Mouse (Mus musculus) midbrain, embryonic 10.5 days (tissue): ENCODE data around the gene Ctns. TPM values are rescaled to one million over a fixed set of nuclear protein-coding genes. Genes with fewer than 3 reads are reported as not detected.
A peak's percentile ranks its signal among the peaks of the same experiment; 100 is the strongest.

ENCODE experiments used
- DNase-seq: peaks from one replicate; pipeline ENCODE4 v3.0.0-alpha.2; 2017; ENCODE audit warnings: low spot score
- H3K27ac ChIP-seq: fragments of 300-500 bp; sonication (generic); replicated peaks from 2 replicates; pipeline ENCODE4 v1.5.1; 2016; ENCODE audit warnings: mild to moderate bottlenecking
- H3K27me3 ChIP-seq: fragments of 300-500 bp; sonication (generic); 2 replicates; pipeline ENCODE4 v1.6.1; 2016; ENCODE audit warnings: low read depth, mild to moderate bottlenecking; ENCODE audit not compliant: poor library complexity, severe bottlenecking
- H3K36me3 ChIP-seq: fragments of 300-500 bp; sonication (generic); 2 replicates; pipeline ENCODE4 v1.6.1; 2016; ENCODE audit warnings: mild to moderate bottlenecking, moderate library complexity
- H3K4me1 ChIP-seq: fragments of 300-500 bp; sonication (generic); 2 replicates; pipeline ENCODE4 v1.6.1; 2016
- H3K4me3 ChIP-seq: fragments of 300-500 bp; sonication (generic); 2 replicates; pipeline ENCODE4 v1.5.1; 2016; ENCODE audit warnings: mild to moderate bottlenecking, moderate library complexity
- H3K9me3 ChIP-seq: fragments of 300-500 bp; sonication (generic); replicated peaks from 2 replicates; pipeline ENCODE4 v1.6.1; 2016; ENCODE audit warnings: mild to moderate bottlenecking
- WGBS: fragments of 180-500 bp; shearing (Covaris S2); methylation state at CpG from one replicate; pipeline ENCODE4 v1.1.7; 2016; 5-methylcytosine and 5-hydroxymethylcytosine counted together
- polyA plus RNA-seq: library from polyadenylated mRNA; unstranded; fragments of >200 nt; fragmentation: Nextera tagmentation; extraction: Ambion mirVana; gene quantifications from 2 replicates; pipeline ENCODE4 v1.2.1, GENCODE M21; 2016

The Ctns gene
- polyA plus RNA-seq, 1 experiment from 2014 or later, result 15.1 TPM

GRCm38 (mm10) chr11:73185872-73186615 lies 12.8 kb downstream of the Ctns start:
- peaks cover 86% of the 10 kb centered on the region for H3K36me3 ChIP-seq
- H3K27me3 ChIP-seq, result no peaks in the 10 kb centered on the region
- 93% methylated on average over 10 of the region's 10 CpGs for WGBS
- no peak for DNase-seq
- no peaks in the 10 kb centered on the region for H3K9me3 ChIP-seq
- no peak overlapping the region for H3K4me3 ChIP-seq
- H3K4me1 ChIP-seq, result no peaks in the 10 kb centered on the region
- no peak overlapping the region for H3K27ac ChIP-seq

GRCm38 (mm10) chr11:73177895-73178294 lies 20.9 kb downstream of the Ctns start:
- no peaks in the 10 kb centered on the region for H3K27me3 ChIP-seq
- WGBS, result 4% methylated on average over 2 of the region's 2 CpGs
- peaks cover 30% of the 10 kb centered on the region for H3K4me1 ChIP-seq
- H3K4me3 ChIP-seq, result peak overlapping the region; percentile 97
- H3K36me3 ChIP-seq, result peaks cover 36% of the 10 kb centered on the region
- DNase-seq, result no peak
- H3K27ac ChIP-seq, result peak overlapping the region; percentile 92
- H3K9me3 ChIP-seq, result no peaks in the 10 kb centered on the region

GRCm38 (mm10) chr11:73177509-73177875 lies 21.4 kb downstream of the Ctns start:
- Histone ChIP-seq H3K9me3 (no peaks in the 10 kb centered on the region), H3K4me1 (peaks cover 30% of the 10 kb centered on the region), H3K27me3 (no peaks in the 10 kb centered on the region), H3K27ac (peak overlapping the region; percentile 92), H3K36me3 (peaks cover 38% of the 10 kb centered on the region), H3K4me3 (peak overlapping the region; percentile 97)
- DNase-seq, result peak; percentile 79
- under 1% methylated on average over 28 of the region's 28 CpGs for WGBS

- H3K27me3 ChIP-seq, result no peaks in the 10 kb centered on the region
- peaks cover 39% of the 10 kb centered on the region for H3K36me3 ChIP-seq
- WGBS, result under 1% methylated on average over 81 of the region's 81 CpGs
- H3K27ac ChIP-seq, result peak within 1 kb of the TSS; percentile 92
- H3K4me3 ChIP-seq, result peak within 1 kb of the TSS; percentile 97
- H3K9me3 ChIP-seq, result no peaks in the 10 kb centered on the region
- peak; percentile 96 for DNase-seq
- peaks cover 30% of the 10 kb centered on the region for H3K4me1 ChIP-seq
Measured at GRCm38 (mm10) chr11:73176608-73177508, 22.0 kb downstream of the Ctns start, which contains the start of the genes Emc6 and Tax1bp3. Emc6 (minus strand) TSS chr11:73177037. Tax1bp3 (plus strand) TSS chr11:73177083.

- Histone ChIP-seq H3K27me3 (no peaks in the 10 kb centered on the region), H3K4me3 (peak overlapping the region; percentile 97), H3K27ac (peak overlapping the region; percentile 91), H3K36me3 (peaks cover 45% of the 10 kb centered on the region), H3K4me1 (peaks cover 30% of the 10 kb centered on the region), H3K9me3 (no peaks in the 10 kb centered on the region)
- 1% methylated on average over 15 of the region's 15 CpGs for WGBS
- no peak for DNase-seq
Measured at GRCm38 (mm10) chr11:73176186-73176585, 22.7 kb downstream of the Ctns start.

- WGBS, result 55% methylated on average over 8 of the region's 8 CpGs
- Histone ChIP-seq H3K4me1 (peaks cover 30% of the 10 kb centered on the region), H3K27me3 (no peaks in the 10 kb centered on the region), H3K9me3 (no peaks in the 10 kb centered on the region), H3K4me3 (peak overlapping the region; percentile 97), H3K27ac (no peak overlapping the region), H3K36me3 (peaks cover 48% of the 10 kb centered on the region)
- no peak for DNase-seq
Measured at GRCm38 (mm10) chr11:73175612-73176011, 23.2 kb downstream of the Ctns start.

- peaks cover 46% of the 10 kb centered on the region for H3K36me3 ChIP-seq
- 71% methylated on average over 5 of the region's 5 CpGs for WGBS
- no peaks in the 10 kb centered on the region for H3K27me3 ChIP-seq
Measured at GRCm38 (mm10) chr11:73172186-73172585, 26.7 kb downstream of the Ctns start.

GRCm38 (mm10) chr11:73169231-73169630 lies 29.6 kb downstream of the Ctns start:
- H3K36me3 ChIP-seq, result peaks cover 37% of the 10 kb centered on the region
- WGBS, result 42% methylated on average over 4 of the region's 4 CpGs
- H3K27ac ChIP-seq, result no peak overlapping the region
- H3K9me3 ChIP-seq, result no peaks in the 10 kb centered on the region
- H3K4me1 ChIP-seq, result no peaks in the 10 kb centered on the region
- DNase-seq, result peak; percentile 57
- H3K27me3 ChIP-seq, result no peaks in the 10 kb centered on the region
- no peak overlapping the region for H3K4me3 ChIP-seq

More at GRCm38 (mm10) chr11:73172186-73172585, 26.7 kb downstream of the Ctns start:
- H3K4me3 ChIP-seq, result no peak overlapping the region
- no peaks in the 10 kb centered on the region for H3K9me3 ChIP-seq
- no peak overlapping the region for H3K27ac ChIP-seq
- H3K4me1 ChIP-seq, result peaks cover 14% of the 10 kb centered on the region
- DNase-seq, result no peak

- WGBS, result 86% methylated on average over 6 of the region's 6 CpGs
Measured at GRCm38 (mm10) chr11:73168576-73168975, 30.3 kb downstream of the Ctns start.

GRCm38 (mm10) chr11:73168071-73168470 lies 30.8 kb downstream of the Ctns start:
- Histone ChIP-seq H3K27ac (no peak overlapping the region), H3K4me1 (no peaks in the 10 kb centered on the region), H3K4me3 (no peak overlapping the region), H3K9me3 (no peaks in the 10 kb centered on the region), H3K27me3 (no peaks in the 10 kb centered on the region), H3K36me3 (peaks cover 26% of the 10 kb centered on the region)
- DNase-seq, result no peak
- 82% methylated on average over 8 of the region's 8 CpGs for WGBS

More at GRCm38 (mm10) chr11:73168576-73168975, 30.3 kb downstream of the Ctns start:
- no peak overlapping the region for H3K27ac ChIP-seq
- no peak for DNase-seq
- H3K27me3 ChIP-seq, result no peaks in the 10 kb centered on the region
- H3K9me3 ChIP-seq, result no peaks in the 10 kb centered on the region
- no peaks in the 10 kb centered on the region for H3K4me1 ChIP-seq
- peaks cover 31% of the 10 kb centered on the region for H3K36me3 ChIP-seq
- H3K4me3 ChIP-seq, result no peak overlapping the region

- Histone ChIP-seq H3K9me3 (no peaks in the 10 kb centered on the region), H3K4me1 (peaks cover 14% of the 10 kb centered on the region), H3K36me3 (no peaks in the 10 kb centered on the region), H3K27me3 (peaks cover 42% of the 10 kb centered on the region), H3K27ac (no peak overlapping the region), H3K4me3 (no peak overlapping the region)
- 89% methylated on average over 5 of the region's 5 CpGs for WGBS
- no peak for DNase-seq
Measured at GRCm38 (mm10) chr11:73162284-73162683, 36.6 kb downstream of the Ctns start.

GRCm38 (mm10) chr11:73161616-73162015 lies 37.2 kb downstream of the Ctns start:
- 91% methylated on average over 4 of the region's 4 CpGs for WGBS

More at GRCm38 (mm10) chr11:73161616-73162015, 37.2 kb downstream of the Ctns start:
- no peak overlapping the region for H3K4me3 ChIP-seq
- H3K36me3 ChIP-seq, result no peaks in the 10 kb centered on the region
- H3K27me3 ChIP-seq, result peaks cover 42% of the 10 kb centered on the region
- H3K4me1 ChIP-seq, result peaks cover 14% of the 10 kb centered on the region
- DNase-seq, result no peak
- no peaks in the 10 kb centered on the region for H3K9me3 ChIP-seq
- no peak overlapping the region for H3K27ac ChIP-seq
